Mouse (Mus musculus) MEL (cell line): Measurements from ENCODE around the gene H2-M5. TPM values are rescaled to one million over a fixed set of nuclear protein-coding genes. Genes with fewer than 3 reads are reported as not detected.

Experiments
- DNase-seq: peaks from one replicate; pipeline ENCODE4 v3.0.0; 2011; ENCODE audit warnings: low read depth, low spot score
- H3K27ac ChIP-seq: 2 replicates; pipeline ENCODE4 v1.5.1; 2012; ENCODE audit warnings: low read depth, mild to moderate bottlenecking, control low read depth, low read length, moderate library complexity; ENCODE audit not compliant: control insufficient read depth
- H3K27me3 ChIP-seq, 2 experiments: fragments of 150-350 bp in 1 of 2; sonication (generic) in 1 of 2; 2 replicates each; pipeline ENCODE4 v1.6.1; 2012; ENCODE audit warnings: low read length in 2 of 2, mild to moderate bottlenecking in 2 of 2, improper control_type of control experiment in 1 of 2, moderate library complexity in 1 of 2; ENCODE audit not compliant: insufficient read depth in 2 of 2, control insufficient read depth in 1 of 2
- H3K36me3 ChIP-seq, 2 experiments: 2 replicates each; pipeline ENCODE4 v1.6.1; 2012 to 2014; ENCODE audit warnings: low read length in 2 of 2, improper control_type of control experiment in 1 of 2, inconsistent platforms in 1 of 2, mild to moderate bottlenecking in 1 of 2; ENCODE audit not compliant: insufficient read depth in 2 of 2, control insufficient read depth in 1 of 2
- H3K4me1 ChIP-seq, 2 experiments: fragments of 150-350 bp in 1 of 2; sonication (generic) in 1 of 2; 2 replicates each; pipeline ENCODE4 v1.6.1; 2012; ENCODE audit warnings: low read length in 2 of 2, improper control_type of control experiment in 1 of 2, mild to moderate bottlenecking in 1 of 2; ENCODE audit not compliant: insufficient read depth in 2 of 2, control insufficient read depth in 1 of 2
- H3K4me3 ChIP-seq, 2 experiments: fragments of 150-350 bp in 1 of 2; sonication (generic) in 1 of 2; 2 replicates each; pipeline ENCODE4 v1.5.1; 2012; ENCODE audit warnings: low read depth in 2 of 2, low read length in 2 of 2, mild to moderate bottlenecking in 2 of 2, moderate library complexity in 2 of 2, control low read depth in 1 of 2, improper control_type of control experiment in 1 of 2; ENCODE audit not compliant: control insufficient read depth in 1 of 2, insufficient read depth in 1 of 2
- H3K79me2 ChIP-seq: 2 replicates; pipeline ENCODE4 v1.6.1; 2012; ENCODE audit warnings: mild to moderate bottlenecking, low read length, moderate library complexity; ENCODE audit not compliant: control insufficient read depth, poor library complexity, insufficient read depth
- H3K9ac ChIP-seq: 2 replicates; pipeline ENCODE4 v1.6.1; 2012; ENCODE audit warnings: low read depth, mild to moderate bottlenecking, control low read depth, low read length, moderate library complexity; ENCODE audit not compliant: control insufficient read depth, poor library complexity, severe bottlenecking
- H3K9me3 ChIP-seq: fragments of 150-350 bp; sonication (generic); replicated peaks from 2 replicates; pipeline ENCODE4 v1.6.1; 2012; ENCODE audit warnings: mild to moderate bottlenecking, low read length, improper control_type of control experiment, moderate library complexity; ENCODE audit not compliant: insufficient read depth
- CHD1 ChIP-seq: IDR thresholded peaks from 2 replicates; pipeline ENCODE4 v1.6.1; 2012; ENCODE audit warnings: low read depth, mild to moderate bottlenecking, inconsistent platforms, low read length, improper control_type of control experiment
- CHD2 ChIP-seq: IDR thresholded peaks from 2 replicates; pipeline ENCODE4 v1.6.1; 2011; ENCODE audit warnings: low read length, improper control_type of control experiment
- E2F4 ChIP-seq: IDR thresholded peaks from 2 replicates; pipeline ENCODE4 v1.6.1; 2011; ENCODE audit warnings: low read depth, low read length, improper control_type of control experiment, borderline replicate concordance
- EP300 ChIP-seq, 2 experiments: IDR thresholded peaks; 2 replicates each; pipeline ENCODE4 v1.6.1; 2011; ENCODE audit warnings: improper control_type of control experiment in 2 of 2, low read length in 2 of 2, low read depth in 1 of 2, mild to moderate bottlenecking in 1 of 2
- ETS1 ChIP-seq: IDR thresholded peaks from 2 replicates; pipeline ENCODE4 v1.6.1; 2012; ENCODE audit warnings: low read depth, mild to moderate bottlenecking, inconsistent platforms, low read length, improper control_type of control experiment, moderate library complexity
- GABPA ChIP-seq: IDR thresholded peaks from 2 replicates; pipeline ENCODE4 v1.6.1; 2012; ENCODE audit warnings: low read depth, mild to moderate bottlenecking, inconsistent platforms, low read length, improper control_type of control experiment, moderate library complexity
- GATA1 ChIP-seq: IDR thresholded peaks from 2 replicates; pipeline ENCODE4 v1.6.1; 2011; ENCODE audit warnings: low read depth, low read length, improper control_type of control experiment
- JUND ChIP-seq: IDR thresholded peaks from 2 replicates; pipeline ENCODE4 v1.6.1; 2011; ENCODE audit warnings: low read depth, mild to moderate bottlenecking, improper control_type of control experiment, low read length
- KAT2A ChIP-seq: conservative IDR thresholded peaks from 2 replicates; pipeline ENCODE4 v1.6.1; 2012; ENCODE audit warnings: low read depth, low read length, improper control_type of control experiment, inconsistent platforms
- MAFK ChIP-seq: IDR thresholded peaks from 2 replicates; pipeline ENCODE4 v1.6.1; 2011; ENCODE audit warnings: low read depth, mild to moderate bottlenecking, low read length, improper control_type of control experiment, borderline replicate concordance
- MAX ChIP-seq: IDR thresholded peaks from 2 replicates; pipeline ENCODE4 v1.6.1; 2011; ENCODE audit warnings: low read length, improper control_type of control experiment
- NELFE ChIP-seq: IDR thresholded peaks from 2 replicates; pipeline ENCODE4 v1.6.1; 2011; ENCODE audit warnings: low read depth, low read length, improper control_type of control experiment
- NRF1 ChIP-seq: IDR thresholded peaks from 2 replicates; pipeline ENCODE4 v1.6.1; 2014; ENCODE audit warnings: low read depth, mild to moderate bottlenecking, inconsistent platforms, low read length, improper control_type of control experiment, moderate library complexity; ENCODE audit not compliant: poor library complexity, insufficient read depth, severe bottlenecking
- POLR2A ChIP-seq, 2 experiments: IDR thresholded peaks; 2 replicates each; pipeline ENCODE4 v1.6.1; 2011 to 2012; ENCODE audit warnings: low read length in 2 of 2, mild to moderate bottlenecking in 2 of 2, control low read depth in 1 of 2, improper control_type of control experiment in 1 of 2, low read depth in 1 of 2, moderate library complexity in 1 of 2; ENCODE audit not compliant: control insufficient read depth in 1 of 2, insufficient read depth in 1 of 2, poor library complexity in 1 of 2
- RCOR1 ChIP-seq: IDR thresholded peaks from 2 replicates; pipeline ENCODE4 v1.6.1; 2012; ENCODE audit warnings: low read depth, mild to moderate bottlenecking, inconsistent platforms, low read length, improper control_type of control experiment
- SIN3A ChIP-seq: IDR thresholded peaks from 2 replicates; pipeline ENCODE4 v1.6.1; 2012; ENCODE audit warnings: low read length, improper control_type of control experiment, inconsistent platforms
- TAL1 ChIP-seq: IDR thresholded peaks from 2 replicates; pipeline ENCODE4 v1.6.1; 2012; ENCODE audit warnings: mild to moderate bottlenecking, inconsistent platforms, low read length, moderate library complexity, mixed read lengths
- TBP ChIP-seq: IDR thresholded peaks from 2 replicates; pipeline ENCODE4 v1.8.0; 2011; ENCODE audit warnings: low read depth, low read length, improper control_type of control experiment
- TCF12 ChIP-seq: IDR thresholded peaks from 2 replicates; pipeline ENCODE4 v1.6.1; 2014; ENCODE audit warnings: low read depth, mild to moderate bottlenecking, inconsistent platforms, low read length, improper control_type of control experiment, moderate library complexity
- USF2 ChIP-seq, 2 experiments: IDR thresholded peaks; 2 replicates each; pipeline ENCODE4 v1.6.1; 2011 to 2012; ENCODE audit warnings: improper control_type of control experiment in 2 of 2, low read length in 2 of 2, borderline replicate concordance in 1 of 2, inconsistent platforms in 1 of 2, low read depth in 1 of 2, mild to moderate bottlenecking in 1 of 2; ENCODE audit not compliant: insufficient read depth in 1 of 2
- ZMIZ1 ChIP-seq: IDR thresholded peaks from 2 replicates; pipeline ENCODE4 v1.6.1; 2012; ENCODE audit warnings: low read depth, mild to moderate bottlenecking, inconsistent platforms, low read length, improper control_type of control experiment, moderate library complexity
- ZNF384 ChIP-seq: IDR thresholded peaks from 2 replicates; pipeline ENCODE4 v1.6.1; 2012; ENCODE audit warnings: low read depth, mild to moderate bottlenecking, inconsistent platforms, low read length, improper control_type of control experiment
- polyA plus RNA-seq, 2 experiments: library from polyadenylated mRNA; stranded (reverse) in 1 of 2; unstranded in 1 of 2; fragments of >175 nt in 1 of 2; fragments of >200 nt in 1 of 2; gene quantifications; 2 replicates each; pipeline versions ENCODE4 v1.2.1 to v1.2.4; 2012; ENCODE audit warnings: low replicate concordance in 2 of 2, low read depth in 1 of 2; ENCODE audit not compliant: insufficient read length in 2 of 2, insufficient read depth in 1 of 2, missing spikeins in 1 of 2
- total RNA-seq: library from RNA; depleted of rRNA; stranded (reverse); fragments of 300-350 nt; gene quantifications from 2 replicates; pipeline ENCODE4 v1.2.3, GENCODE M21; 2012

Gene H2-M5
- total and polyA plus RNA-seq, 3 experiments = not detected

DNA sequence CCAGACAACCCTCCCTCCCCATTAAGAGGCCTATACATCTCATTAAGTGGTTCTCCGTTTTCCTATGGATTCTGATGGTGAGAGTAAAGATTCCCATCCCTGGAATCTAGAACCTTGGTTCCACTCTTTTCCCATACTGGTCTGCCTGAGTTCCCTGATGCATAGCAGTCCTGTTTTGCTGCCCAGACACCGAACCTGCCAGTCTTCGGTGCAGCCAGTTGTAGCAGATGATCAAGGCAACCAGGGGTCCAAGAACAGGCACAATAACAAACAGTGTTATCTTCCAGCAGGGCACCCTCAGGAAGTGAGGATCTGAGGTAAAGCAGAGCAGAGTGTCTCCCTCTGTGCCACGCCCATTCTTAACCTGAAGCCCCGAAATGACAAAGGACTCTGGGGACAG lies 22.8 kb upstream of the H2-M5 start:
- no peak for DNase-seq

GRCm38 (mm10) chr17:37011719-37012118 lies 22.4 kb upstream of the H2-M5 start:
- Histone ChIP-seq H3K27ac (no peak overlapping the region), H3K9me3 (no peaks in the 10 kb centered on the region), H3K36me3 (no peaks in the 10 kb centered on the region), H3K4me3 (no peak overlapping the region), H3K4me1 (no peaks in the 10 kb centered on the region), H3K9ac (no peak overlapping the region), H3K27me3 (peaks cover 3 to 6% of the 10 kb centered on the region in 2 experiments), H3K79me2 (no peaks in the 10 kb centered on the region)
- TF ChIP-seq SIN3A (no peak), TBP (no peak), ZNF384 (no peak), TAL1 (no peak), KAT2A (no peak), TCF12 (no peak), NELFE (no peak), GATA1 (no peak), USF2 (IDR thresholded peaks at IDR 0.05; ENCODE audit: borderline replicate concordance in 1 of 2, insufficient read depth in 1 of 2, low read depth in 1 of 2, low read length in 2 of 2) (no peak), RCOR1 (no peak), ZMIZ1 (no peak), CHD1 (no peak), ETS1 (no peak), EP300 (IDR thresholded peaks at IDR 0.05; ENCODE audit: low read depth in 1 of 2, low read length in 2 of 2) (no peak), CHD2 (no peak), POLR2A (IDR thresholded peaks at IDR 0.05; ENCODE audit: control insufficient read depth in 1 of 2, insufficient read depth in 1 of 2, low read depth in 1 of 2, low read length in 2 of 2, poor library complexity in 1 of 2) (no peak), NRF1 (no peak), MAX (no peak)
- no peak for DNase-seq

More for the DNA sequence above, 22.8 kb upstream of the H2-M5 start:
- no peak overlapping the region for H3K4me3 ChIP-seq
- H3K27me3 ChIP-seq = peaks cover 0 to 7% of the 10 kb centered on the region in 2 experiments
- no peaks in the 10 kb centered on the region for H3K79me2 ChIP-seq
- H3K36me3 ChIP-seq = no peaks in the 10 kb centered on the region
- no peaks in the 10 kb centered on the region for H3K9me3 ChIP-seq
- no peak overlapping the region for H3K27ac ChIP-seq
- TF ChIP-seq ZNF384 (no peak), E2F4 (no peak), CHD2 (no peak), JUND (no peak), MAX (no peak), NELFE (no peak), GABPA (no peak), KAT2A (no peak), MAFK (no peak)
- H3K4me1 ChIP-seq = no peaks in the 10 kb centered on the region
- H3K9ac ChIP-seq = no peak overlapping the region
